Mouse (Mus musculus) liver, embryonic 11.5 days (tissue): ENCODE measurements at regions not wholly inside any gene's neighbourhood (a gene's known extent, or its start where the extent isn't known, plus 50 kb on each side); places are given as distances from the start of the nearest gene placed in this dataset.

Experiments used
- ATAC-seq: fragments of 200-750 bp; cut with Nextera tagmentation; replicated peaks from 2 replicates; pipeline ENCODE4 v1.8.0; 2017; ENCODE audit warnings: moderate number of reproducible peaks, mild to moderate bottlenecking, moderate TSS enrichment, moderate library complexity; ENCODE audit not compliant: low FRiP score
- DNase-seq: peaks from one replicate; pipeline ENCODE4 v3.0.0-alpha.2; 2017; ENCODE audit warnings: low spot score
- H3K27ac ChIP-seq: fragments of 300-500 bp; sonication (generic); 2 replicates; pipeline ENCODE4 v1.5.1; 2014; ENCODE audit warnings: mild to moderate bottlenecking, low read depth, low read length, control low read depth
- H3K27me3 ChIP-seq: fragments of 300-500 bp; sonication (generic); replicated peaks from 2 replicates; pipeline ENCODE4 v1.6.1; 2014; ENCODE audit warnings: low read length, mixed read lengths; ENCODE audit not compliant: control insufficient read depth, insufficient read depth
- H3K36me3 ChIP-seq: fragments of 300-500 bp; sonication (generic); 2 replicates; pipeline ENCODE4 v1.6.1; 2014; ENCODE audit warnings: mild to moderate bottlenecking, low read length, moderate library complexity, mixed read lengths; ENCODE audit not compliant: control insufficient read depth, insufficient read depth
- H3K4me1 ChIP-seq: fragments of 300-500 bp; sonication (generic); replicated peaks from 2 replicates; pipeline ENCODE4 v1.6.1; 2014; ENCODE audit warnings: low read length, mixed read lengths; ENCODE audit not compliant: control insufficient read depth, insufficient read depth
- H3K4me2 ChIP-seq: fragments of 300-500 bp; sonication (generic); 2 replicates; pipeline ENCODE4 v1.6.1; 2014; ENCODE audit warnings: mild to moderate bottlenecking, control low read depth, moderate library complexity
- H3K4me3 ChIP-seq: fragments of 300-500 bp; sonication (generic); 2 replicates; pipeline ENCODE4 v1.5.1; 2014; ENCODE audit warnings: low read depth, low read length, control low read depth
- H3K9ac ChIP-seq: fragments of 300-500 bp; sonication (generic); 2 replicates; pipeline ENCODE4 v1.6.1; 2014; ENCODE audit warnings: low read depth, low read length, control low read depth
- H3K9me3 ChIP-seq: fragments of 300-500 bp; sonication (generic); 2 replicates; pipeline ENCODE4 v1.6.1; 2016; ENCODE audit warnings: low read length, inconsistent platforms, mixed read lengths; ENCODE audit not compliant: control insufficient read depth
- WGBS: fragments of 180-500 bp; shearing (Covaris S2); extraction: QIAGEN DNeasy Blood & Tissue Kit; methylation state at CpG from one replicate; pipeline ENCODE4 v1.1.7; 2014; 5-methylcytosine and 5-hydroxymethylcytosine counted together

GRCm38 (mm10) chr9:72166084-72166483 is 54.4 kb upstream of the Tcf12 start:
- 75% methylated on average over 5 of the region's 5 CpGs for WGBS
- H3K27ac ChIP-seq = no peak overlapping the region
- H3K27me3 ChIP-seq = no peaks in the 10 kb centered on the region
- ATAC-seq (no peak), DNase-seq (no peak)
- no peak overlapping the region for H3K9ac ChIP-seq
- no peak overlapping the region for H3K4me2 ChIP-seq
- H3K4me3 ChIP-seq = no peak overlapping the region
- H3K9me3 ChIP-seq = no peaks in the 10 kb centered on the region
- no peaks in the 10 kb centered on the region for H3K36me3 ChIP-seq
- peaks cover 6% of the 10 kb centered on the region for H3K4me1 ChIP-seq

GRCm38 (mm10) chr9:72166611-72167010 is 54.9 kb upstream of the Tcf12 start:
- Histone ChIP-seq H3K9ac (no peak overlapping the region), H3K27ac (no peak overlapping the region), H3K4me1 (peaks cover 6% of the 10 kb centered on the region), H3K4me3 (no peak overlapping the region), H3K27me3 (no peaks in the 10 kb centered on the region), H3K36me3 (no peaks in the 10 kb centered on the region), H3K4me2 (no peak overlapping the region), H3K9me3 (no peaks in the 10 kb centered on the region)
- 70% methylated on average over 5 of the region's 5 CpGs for WGBS
- DNase-seq = no peak
- no peak for ATAC-seq

- Histone ChIP-seq H3K27me3 (no peaks in the 10 kb centered on the region), H3K4me2 (peak overlapping the region; percentile 76), H3K9ac (peak overlapping the region; percentile 59; the same call in 1 of the 2 replicates), H3K9me3 (no peaks in the 10 kb centered on the region), H3K4me3 (peak overlapping the region; percentile 45; the same call in 1 of the 2 replicates), H3K4me1 (peaks cover 6% of the 10 kb centered on the region), H3K27ac (no peak overlapping the region; the same call in 1 of the 2 replicates), H3K36me3 (no peaks in the 10 kb centered on the region)
- DNase-seq (no peak), ATAC-seq (no peak)
- WGBS = 46% methylated on average over 5 of the region's 5 CpGs
Measured at GRCm38 (mm10) chr9:72169231-72169630, 57.6 kb upstream of the Tcf12 start.

GRCm38 (mm10) chr9:72169728-72170188 is 58.1 kb upstream of the Tcf12 start:
- Histone ChIP-seq H3K27ac (no peak overlapping the region), H3K4me1 (peaks cover 6% of the 10 kb centered on the region), H3K9me3 (no peaks in the 10 kb centered on the region), H3K4me3 (peak overlapping the region; percentile 45), H3K9ac (peak overlapping the region; percentile 59), H3K27me3 (no peaks in the 10 kb centered on the region), H3K4me2 (peak overlapping the region; percentile 76), H3K36me3 (no peaks in the 10 kb centered on the region)
- 4% methylated on average over 12 of the region's 12 CpGs for WGBS
- DNase-seq = peak; percentile 38
- ATAC-seq = peak; percentile 79

- H3K4me1 ChIP-seq = peaks cover 6% of the 10 kb centered on the region
- DNase-seq = no peak
- no peaks in the 10 kb centered on the region for H3K9me3 ChIP-seq
- WGBS = 11% methylated on average over 9 of the region's 9 CpGs
- H3K4me2 ChIP-seq = peak overlapping the region; percentile 76
- no peaks in the 10 kb centered on the region for H3K27me3 ChIP-seq
- H3K27ac ChIP-seq = no peak overlapping the region
- H3K4me3 ChIP-seq = peak overlapping the region; percentile 45
- H3K9ac ChIP-seq = peak overlapping the region; percentile 59
- H3K36me3 ChIP-seq = no peaks in the 10 kb centered on the region
- ATAC-seq = peak; percentile 51; the same call in 1 of the 2 replicates
Measured at GRCm38 (mm10) chr9:72170235-72170634, 58.6 kb upstream of the Tcf12 start.

- H3K4me1 ChIP-seq = peaks cover 6% of the 10 kb centered on the region
- DNase-seq (no peak), ATAC-seq (no peak)
- no peak overlapping the region for H3K4me3 ChIP-seq
- no peaks in the 10 kb centered on the region for H3K36me3 ChIP-seq
- 94% methylated on average over 1 of the region's 1 CpGs for WGBS
- H3K4me2 ChIP-seq = no peak overlapping the region
- H3K27me3 ChIP-seq = no peaks in the 10 kb centered on the region
- H3K9me3 ChIP-seq = no peaks in the 10 kb centered on the region
- H3K9ac ChIP-seq = no peak overlapping the region
- no peak overlapping the region for H3K27ac ChIP-seq
Measured at GRCm38 (mm10) chr9:72172331-72172730, 60.7 kb upstream of the Tcf12 start.

GRCm38 (mm10) chr9:72180972-72181371 is 69.3 kb upstream of the Tcf12 start:
- Histone ChIP-seq H3K4me3 (no peak overlapping the region), H3K36me3 (no peaks in the 10 kb centered on the region), H3K4me1 (no peaks in the 10 kb centered on the region), H3K4me2 (no peak overlapping the region), H3K27ac (no peak overlapping the region), H3K9ac (no peak overlapping the region), H3K9me3 (no peaks in the 10 kb centered on the region), H3K27me3 (no peaks in the 10 kb centered on the region)
- DNase-seq = no peak
- no peak for ATAC-seq
- 76% methylated on average over 6 of the region's 6 CpGs for WGBS

GRCm38 (mm10) chr9:72183336-72183735 is 71.7 kb upstream of the Tcf12 start:
- H3K9ac ChIP-seq = no peak overlapping the region
- H3K36me3 ChIP-seq = no peaks in the 10 kb centered on the region
- no peaks in the 10 kb centered on the region for H3K4me1 ChIP-seq
- no peaks in the 10 kb centered on the region for H3K27me3 ChIP-seq
- DNase-seq = no peak
- H3K9me3 ChIP-seq = no peaks in the 10 kb centered on the region
- WGBS = 87% methylated on average over 10 of the region's 10 CpGs
- ATAC-seq = no peak
- no peak overlapping the region for H3K4me3 ChIP-seq
- no peak overlapping the region for H3K27ac ChIP-seq
- H3K4me2 ChIP-seq = no peak overlapping the region

GRCm38 (mm10) chr9:72183925-72184324 is 72.3 kb upstream of the Tcf12 start:
- no peak overlapping the region for H3K27ac ChIP-seq
- no peaks in the 10 kb centered on the region for H3K4me1 ChIP-seq
- H3K4me2 ChIP-seq = no peak overlapping the region
- no peak overlapping the region for H3K4me3 ChIP-seq
- H3K9ac ChIP-seq = no peak overlapping the region
- DNase-seq (no peak), ATAC-seq (no peak)
- no peaks in the 10 kb centered on the region for H3K27me3 ChIP-seq
- no peaks in the 10 kb centered on the region for H3K36me3 ChIP-seq
- no peaks in the 10 kb centered on the region for H3K9me3 ChIP-seq
- 77% methylated on average over 10 of the region's 10 CpGs for WGBS
